8 mouse cellular contexts compared by ENCODE assay signal in the genomic region with DNA sequence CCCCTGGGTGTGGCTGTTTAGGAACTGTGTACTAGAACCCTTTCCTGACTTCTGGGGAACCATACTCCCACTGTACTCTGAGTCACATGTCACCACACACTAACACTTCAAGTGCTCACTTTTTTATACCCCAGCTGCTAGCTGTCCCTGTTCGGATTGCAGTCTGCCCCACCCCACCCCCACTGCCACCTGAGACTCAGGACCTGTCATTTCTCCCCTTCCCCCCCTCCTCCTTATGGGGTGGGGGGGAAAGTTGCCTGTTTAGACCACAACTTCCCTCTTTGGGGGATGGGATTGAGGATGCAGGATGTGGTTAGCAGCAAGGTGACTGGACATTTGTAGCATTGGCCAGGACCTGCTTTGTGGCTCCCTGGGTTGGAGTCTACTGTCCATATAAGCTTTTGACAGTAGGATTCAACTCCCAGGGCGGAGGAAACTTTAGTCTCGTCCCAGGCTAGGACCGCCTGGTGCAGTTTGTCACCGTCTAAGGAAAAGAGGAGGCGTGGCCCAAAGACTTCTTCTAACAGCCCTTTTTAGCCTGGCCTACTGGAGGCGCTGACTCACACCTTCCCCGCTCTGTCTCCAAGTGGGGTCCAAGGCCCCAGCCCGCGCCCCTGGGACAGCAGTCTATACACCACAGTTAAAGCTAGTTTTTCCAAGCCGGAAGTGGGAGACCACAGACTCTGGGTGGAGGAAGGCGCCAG. TPM values are rescaled to one million over a fixed set of nuclear protein-coding genes. Genes with fewer than 3 reads are reported as not detected.
DNase-seq lines count a peak whose midpoint lies in the region; ATAC-seq and TF ChIP-seq lines count a peak whose summit lies in the region.

No protein-coding gene starts in this region.

- no peaks in the 10 kb centered on the region; the same call in none of the 2 replicates for H3K9me3 ChIP-seq in forebrain, embryonic 13.5 days (replicated peaks)
- no peaks in the 10 kb centered on the region for H3K9me3 ChIP-seq in forebrain, embryonic 11.5 days (ENCODE audit: control insufficient read depth, low read length)
- 0 out of 2 replicates have a peak, but pooled peaks cover 4% of the 10 kb centered on the region for H3K9me3 ChIP-seq in limb, embryonic 12.5 days

- WGBS in forebrain, embryonic 13.5 days: 54% methylated on average over 12 of the region's 12 CpGs
- 33% methylated on average over 12 of the region's 12 CpGs for WGBS in forebrain, embryonic 11.5 days
- 35% methylated on average over 12 of the region's 12 CpGs for WGBS in limb, embryonic 12.5 days
- WGBS in small intestine, adult 2 months: 13% methylated on average over 12 of the region's 12 CpGs

- no peaks in the 10 kb centered on the region for H3K4me1 ChIP-seq in forebrain, embryonic 13.5 days
- H3K4me1 ChIP-seq in forebrain, embryonic 11.5 days (replicated peaks; ENCODE audit: control insufficient read depth, insufficient read depth, low read length): no peaks in the 10 kb centered on the region
- H3K4me1 ChIP-seq in limb, embryonic 12.5 days (replicated peaks): 0 out of 2 replicates have a peak, but pooled peaks cover 14% of the 10 kb centered on the region
- peaks cover 4% of the 10 kb centered on the region; the same call in 1 of the 2 replicates for H3K4me1 ChIP-seq in small intestine, adult 2 months (ENCODE audit: control insufficient read depth, insufficient read depth, insufficient read length, low read length)

- H3K4me3 ChIP-seq in forebrain, embryonic 13.5 days: no peak overlapping the region
- H3K4me3 ChIP-seq in forebrain, embryonic 11.5 days (ENCODE audit: low read depth, low read length): no peak overlapping the region
- H3K4me3 ChIP-seq in limb, embryonic 12.5 days (replicated peaks): no peak overlapping the region
- H3K4me3 ChIP-seq in small intestine, adult 2 months (ENCODE audit: low read depth, low read length): peak overlapping the region; percentile 58

- no peak for TF ChIP-seq CTCF in small intestine, adult 2 months (IDR thresholded peaks at IDR 0.05; ENCODE audit: extremely low read depth, insufficient read length, insufficient replicate concordance, low read depth, low read length)

- H3K9ac ChIP-seq in forebrain, embryonic 13.5 days: no peak overlapping the region
- H3K9ac ChIP-seq in forebrain, embryonic 11.5 days (ENCODE audit: low read length): no peak overlapping the region
- no peak overlapping the region for H3K9ac ChIP-seq in limb, embryonic 12.5 days (replicated peaks)

- no peak for DNase-seq in forebrain, embryonic 11.5 days (ENCODE audit: low spot score)
- peak; percentile 43 for DNase-seq in urinary bladder, postnatal 14 days (ENCODE audit: low spot score)
- DNase-seq in urinary bladder, postnatal 4 days (ENCODE audit: low spot score in 2 of 2): no peak
- DNase-seq in layer of hippocampus, adult 8-10 months (ENCODE audit: low spot score in 2 of 2): no peak

- ATAC-seq in forebrain, embryonic 13.5 days: no peak
- ATAC-seq in forebrain, embryonic 11.5 days (replicated peaks; ENCODE audit: low FRiP score): no peak
- 0 out of 2 replicates have a peak, but pooled peaks have one; percentile 19 for ATAC-seq in limb, embryonic 12.5 days (ENCODE audit: insufficient number of reproducible peaks, insufficient read depth, low FRiP score, low TSS enrichment, low read depth)
- ATAC-seq in cerebellum, adult (ENCODE audit: insufficient number of reproducible peaks, low FRiP score, low TSS enrichment): no peak

- H3K27ac ChIP-seq in forebrain, embryonic 13.5 days: no peak overlapping the region
- H3K27ac ChIP-seq in forebrain, embryonic 11.5 days (ENCODE audit: low read depth, low read length): no peak overlapping the region
- peak overlapping the region; percentile 62; the same call in 1 of the 2 replicates for H3K27ac ChIP-seq in limb, embryonic 12.5 days
- peak overlapping the region; percentile 80 for H3K27ac ChIP-seq in small intestine, adult 2 months (ENCODE audit: insufficient read depth, low read depth, low read length)

- no peak for TF ChIP-seq POLR2A in small intestine, adult 2 months (IDR thresholded peaks at IDR 0.05; ENCODE audit: low read depth, low read length)

- H3K36me3 ChIP-seq in forebrain, embryonic 13.5 days (ENCODE audit: poor library complexity, severe bottlenecking): no peaks in the 10 kb centered on the region
- H3K36me3 ChIP-seq in forebrain, embryonic 11.5 days (ENCODE audit: control insufficient read depth, insufficient read depth, low read length): no peaks in the 10 kb centered on the region
- H3K36me3 ChIP-seq in limb, embryonic 12.5 days: peaks cover 3% of the 10 kb centered on the region; the same call in 1 of the 2 replicates
- peaks cover 2% of the 10 kb centered on the region; the same call in 1 of the 2 replicates for H3K36me3 ChIP-seq in small intestine, adult 2 months (ENCODE audit: control insufficient read depth, insufficient read depth, low read length)

- H3K4me2 ChIP-seq in forebrain, embryonic 13.5 days: peak overlapping the region; percentile 47; the same call in 1 of the 2 replicates
- H3K4me2 ChIP-seq in forebrain, embryonic 11.5 days (ENCODE audit: low read depth, low read length, severe bottlenecking): no peak overlapping the region
- peak overlapping the region; percentile 50 for H3K4me2 ChIP-seq in limb, embryonic 12.5 days

- H3K27me3 ChIP-seq in forebrain, embryonic 13.5 days: no peaks in the 10 kb centered on the region
- no peaks in the 10 kb centered on the region for H3K27me3 ChIP-seq in forebrain, embryonic 11.5 days (ENCODE audit: control insufficient read depth, insufficient read depth, low read length)
- no peaks in the 10 kb centered on the region for H3K27me3 ChIP-seq in limb, embryonic 12.5 days
- no peaks in the 10 kb centered on the region for H3K27me3 ChIP-seq in small intestine, adult 2 months (ENCODE audit: control insufficient read depth, insufficient read depth, low read length)

RNA-seq across cellular contexts. Expression of a gene that starts 2.5 kb away (rescaled TPM):
- 45.7 and 50.5 TPM in 2 replicates for polyA plus RNA-seq in forebrain, embryonic 13.5 days (2015; fragmentation: Nextera tagmentation; extraction: Ambion mirVana)
- 54.0 and 64.5 TPM in 2 replicates for polyA plus RNA-seq in forebrain, embryonic 11.5 days (2014; fragmentation: Nextera tagmentation; extraction: Ambion mirVana)
- polyA plus RNA-seq in limb, embryonic 12.5 days (2016; fragmentation: Nextera tagmentation; extraction: Ambion mirVana): 68.9 and 76.6 TPM in 2 replicates
- polyA plus RNA-seq in small intestine, adult 2 months (2012; rRNA removed): 99.6 and 138 TPM in 2 replicates
- 1 to 10 TPM; 4.6 to 7.8 (median 6.0) TPM for total RNA-seq in layer of hippocampus, adult 8-10 months (2022)

RNA-seq across cellular contexts. Expression of a gene that starts 7.3 kb away (rescaled TPM):
- 0.06 and 0.09 TPM in 2 replicates for polyA plus RNA-seq in forebrain, embryonic 13.5 days (2015; fragmentation: Nextera tagmentation; extraction: Ambion mirVana)
- polyA plus RNA-seq in forebrain, embryonic 11.5 days (2014; fragmentation: Nextera tagmentation; extraction: Ambion mirVana): 0.47 TPM in 1 of 2 replicates, not detected in the other
- 0.31 TPM in 1 of 2 replicates, not detected in the other for polyA plus RNA-seq in limb, embryonic 12.5 days (2016; fragmentation: Nextera tagmentation; extraction: Ambion mirVana)
- polyA plus RNA-seq in small intestine, adult 2 months (2012; rRNA removed): 0.90 and 1.5 TPM in 2 replicates
- under 1 TPM; 0.23 to 0.36 (median 0.30) TPM for total RNA-seq in layer of hippocampus, adult 8-10 months (2022)

RNA-seq across cellular contexts. Expression of a gene that starts 16.7 kb away (rescaled TPM):
- 1.3 and 2.3 TPM in 2 replicates for polyA plus RNA-seq in forebrain, embryonic 13.5 days (2015; fragmentation: Nextera tagmentation; extraction: Ambion mirVana)
- 2.6 and 2.9 TPM in 2 replicates for polyA plus RNA-seq in forebrain, embryonic 11.5 days (2014; fragmentation: Nextera tagmentation; extraction: Ambion mirVana)
- polyA plus RNA-seq in limb, embryonic 12.5 days (2016; fragmentation: Nextera tagmentation; extraction: Ambion mirVana): 7.2 and 7.4 TPM in 2 replicates
- polyA plus RNA-seq in small intestine, adult 2 months (2012; rRNA removed): 10.3 and 13.0 TPM in 2 replicates
- total RNA-seq in layer of hippocampus, adult 8-10 months (2022): 1 to 10 TPM in 3 of 4 experiments, under 1 TPM in 1; 0.70 to 2.3 (median 1.9) TPM

RNA-seq across cellular contexts. Expression of a gene that starts 23.2 kb away (rescaled TPM):
- polyA plus RNA-seq in forebrain, embryonic 13.5 days (2015; fragmentation: Nextera tagmentation; extraction: Ambion mirVana): 44.1 and 47.7 TPM in 2 replicates
- 44.6 and 47.0 TPM in 2 replicates for polyA plus RNA-seq in forebrain, embryonic 11.5 days (2014; fragmentation: Nextera tagmentation; extraction: Ambion mirVana)
- polyA plus RNA-seq in limb, embryonic 12.5 days (2016; fragmentation: Nextera tagmentation; extraction: Ambion mirVana): 42.9 and 43.2 TPM in 2 replicates
- polyA plus RNA-seq in small intestine, adult 2 months (2012; rRNA removed): 2.3 and 3.6 TPM in 2 replicates
- total RNA-seq in layer of hippocampus, adult 8-10 months (2022): 10 to 100 TPM; 33.2 to 39.4 (median 35.8) TPM

RNA-seq across cellular contexts. Expression of a gene that starts 35.5 kb away (rescaled TPM):
- polyA plus RNA-seq in forebrain, embryonic 13.5 days (2015; fragmentation: Nextera tagmentation; extraction: Ambion mirVana): 62.0 and 66.7 TPM in 2 replicates
- polyA plus RNA-seq in forebrain, embryonic 11.5 days (2014; fragmentation: Nextera tagmentation; extraction: Ambion mirVana): 12.3 and 12.6 TPM in 2 replicates
- 0.83 and 1.1 TPM in 2 replicates for polyA plus RNA-seq in limb, embryonic 12.5 days (2016; fragmentation: Nextera tagmentation; extraction: Ambion mirVana)
- 2.4 and 3.2 TPM in 2 replicates for polyA plus RNA-seq in small intestine, adult 2 months (2012; rRNA removed)
- total RNA-seq in layer of hippocampus, adult 8-10 months (2022): 1,000 to 10,000 TPM; 1,661 to 2,111 (median 1,867) TPM

Comparison
In these comparisons a context has a peak if more than half of its experiments do, and no peak if none do; other contexts are left out.
1. H3K27ac ChIP-seq: peak in limb, embryonic 12.5 days (single experiment) and small intestine, adult 2 months (single experiment); none in forebrain, embryonic 13.5 days (single experiment) and forebrain, embryonic 11.5 days (single experiment).